Mouse (Mus musculus) kidney, embryonic 16.5 days (tissue): Measurements from ENCODE around the gene Gm44790. TPM values are rescaled to one million over a fixed set of nuclear protein-coding genes. Genes with fewer than 3 reads are reported as not detected.
A peak's percentile ranks its signal among the peaks of the same experiment; 100 is the strongest.

Source experiments
- ATAC-seq: fragments of 200-750 bp; cut with Nextera tagmentation; 2 replicates; pipeline ENCODE4 v1.8.0; 2017; ENCODE audit warnings: moderate TSS enrichment; ENCODE audit not compliant: low FRiP score, low TSS enrichment
- H3K27ac ChIP-seq: fragments of 300-500 bp; sonication (generic); 2 replicates; pipeline ENCODE4 v1.5.1; 2014; ENCODE audit warnings: low read length
- H3K27me3 ChIP-seq: fragments of 300-500 bp; sonication (generic); 2 replicates; pipeline ENCODE4 v1.6.1; 2014; ENCODE audit warnings: low read length, control low read depth, mixed read lengths; ENCODE audit not compliant: insufficient read depth
- H3K36me3 ChIP-seq: fragments of 300-500 bp; sonication (generic); 2 replicates; pipeline ENCODE4 v1.6.1; 2014; ENCODE audit warnings: low read length, control low read depth, mixed read lengths; ENCODE audit not compliant: insufficient read depth
- H3K4me1 ChIP-seq: fragments of 300-500 bp; sonication (generic); 2 replicates; pipeline ENCODE4 v1.6.1; 2014; ENCODE audit warnings: low read length, control low read depth, mixed read lengths; ENCODE audit not compliant: insufficient read depth
- H3K4me2 ChIP-seq: fragments of 300-500 bp; sonication (generic); replicated peaks from 2 replicates; pipeline ENCODE4 v1.6.1; 2014; ENCODE audit warnings: low read depth, low read length
- H3K4me3 ChIP-seq: fragments of 300-500 bp; sonication (generic); 2 replicates; pipeline ENCODE4 v1.5.1; 2014; ENCODE audit warnings: mild to moderate bottlenecking, low read length
- H3K9ac ChIP-seq: fragments of 300-500 bp; sonication (generic); replicated peaks from 2 replicates; pipeline ENCODE4 v1.6.1; 2014; ENCODE audit warnings: low read length
- H3K9me3 ChIP-seq: fragments of 300-500 bp; sonication (generic); 2 replicates; pipeline ENCODE4 v1.6.1; 2016; ENCODE audit warnings: low read length, control low read depth
- WGBS: fragments of 180-500 bp; shearing (Covaris S2); extraction: QIAGEN DNeasy Blood & Tissue Kit; methylation state at CpG from one replicate; pipeline ENCODE4 v1.1.7; 2014; 5-methylcytosine and 5-hydroxymethylcytosine counted together
- polyA plus RNA-seq: library from polyadenylated mRNA; unstranded; fragments of >200 nt; fragmentation: Nextera tagmentation; extraction: Ambion mirVana; gene quantifications from 2 replicates; pipeline ENCODE4 v1.2.1, GENCODE M21; 2015

Gene Gm44790
- polyA plus RNA-seq, 1 experiment from 2014 or later, result not detected

DNA sequence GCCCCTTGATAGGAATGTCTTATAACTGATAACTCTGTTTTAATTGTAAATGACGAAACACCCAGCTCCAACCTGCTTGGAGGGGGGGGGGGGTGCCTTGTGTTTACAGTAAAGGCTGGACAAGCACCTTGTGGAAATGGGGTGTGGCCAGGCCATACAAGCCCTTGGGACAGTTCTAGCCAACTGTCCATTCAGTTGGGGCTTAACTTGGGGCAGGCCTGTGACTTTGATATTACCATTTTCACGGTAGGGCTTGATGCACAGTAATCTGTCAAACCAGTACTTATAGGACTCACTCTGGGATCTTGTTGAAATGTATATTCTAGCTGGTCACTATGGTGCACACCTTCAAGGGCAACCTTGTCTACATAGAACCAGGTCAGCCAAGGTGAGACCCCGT, 44.9 kb downstream of the Gm44790 start:
- H3K4me3 ChIP-seq, result peak overlapping the region; percentile 52; the same call in 1 of the 2 replicates
- no peaks in the 10 kb centered on the region for H3K27me3 ChIP-seq
- peak overlapping the region; percentile 87 for H3K27ac ChIP-seq
- peak overlapping the region; percentile 80 for H3K9ac ChIP-seq
- WGBS, result 79% methylated on average over 3 of the region's 3 CpGs
- peaks cover 3% of the 10 kb centered on the region; the same call in 1 of the 2 replicates for H3K36me3 ChIP-seq
- no peaks in the 10 kb centered on the region for H3K9me3 ChIP-seq
- no peak for ATAC-seq
- peak overlapping the region; percentile 76 for H3K4me2 ChIP-seq
- H3K4me1 ChIP-seq, result peaks cover 31% of the 10 kb centered on the region

- Histone ChIP-seq H3K9ac (peak overlapping the region; percentile 80), H3K27me3 (no peaks in the 10 kb centered on the region), H3K4me1 (peaks cover 31% of the 10 kb centered on the region), H3K4me2 (peak overlapping the region; percentile 76), H3K36me3 (peaks cover 3% of the 10 kb centered on the region; the same call in 1 of the 2 replicates), H3K9me3 (no peaks in the 10 kb centered on the region), H3K27ac (peak overlapping the region; percentile 87), H3K4me3 (peak overlapping the region; percentile 52)
- WGBS, result 16% methylated on average over 9 of the region's 9 CpGs
- peak; percentile 47 for ATAC-seq
These were observed 45.3 kb downstream of the Gm44790 start for GRCm38 (mm10) chr6:86471760-86472099.

GRCm38 (mm10) chr6:86472100-86472955, 45.9 kb downstream of the Gm44790 start:
- Histone ChIP-seq H3K36me3 (no peaks in the 10 kb centered on the region; the same call in 1 of the 2 replicates), H3K9me3 (no peaks in the 10 kb centered on the region), H3K4me3 (peak overlapping the region; percentile 52), H3K27me3 (no peaks in the 10 kb centered on the region), H3K4me2 (peak overlapping the region; percentile 76), H3K4me1 (peaks cover 31% of the 10 kb centered on the region), H3K27ac (peak overlapping the region; percentile 97), H3K9ac (peak overlapping the region; percentile 80)
- peak; percentile 95 for ATAC-seq
- under 1% methylated on average over 56 of the region's 56 CpGs for WGBS

DNA sequence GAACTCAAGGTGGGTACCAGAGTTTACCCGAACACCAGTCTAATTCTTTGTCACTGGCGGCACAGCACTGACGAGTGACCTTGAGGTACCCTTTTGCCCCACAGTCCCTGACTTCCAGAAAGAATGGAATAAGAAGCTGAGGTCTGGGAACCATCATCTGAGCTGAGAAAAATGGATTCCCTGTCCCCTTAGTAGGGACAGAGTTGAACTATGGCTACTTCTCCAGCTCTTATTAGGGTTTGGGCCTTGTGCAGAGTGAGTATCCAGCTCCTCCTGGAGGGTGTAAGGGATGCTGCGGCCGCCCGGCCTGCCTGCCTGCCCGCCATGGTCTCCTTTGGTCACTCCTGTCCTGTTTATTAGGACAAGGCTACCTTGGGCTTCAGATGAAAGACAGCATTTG, 46.6 kb downstream of the Gm44790 start:
- peak overlapping the region; percentile 63 for H3K4me2 ChIP-seq
- WGBS, result 48% methylated on average over 7 of the region's 7 CpGs
- peak overlapping the region; percentile 52 for H3K4me3 ChIP-seq
- peaks cover 36% of the 10 kb centered on the region for H3K4me1 ChIP-seq
- no peak for ATAC-seq
- H3K27me3 ChIP-seq, result no peaks in the 10 kb centered on the region
- peak overlapping the region; percentile 97 for H3K27ac ChIP-seq
- peak overlapping the region; percentile 77 for H3K9ac ChIP-seq
- H3K9me3 ChIP-seq, result no peaks in the 10 kb centered on the region
- no peaks in the 10 kb centered on the region; the same call in 1 of the 2 replicates for H3K36me3 ChIP-seq

DNA sequence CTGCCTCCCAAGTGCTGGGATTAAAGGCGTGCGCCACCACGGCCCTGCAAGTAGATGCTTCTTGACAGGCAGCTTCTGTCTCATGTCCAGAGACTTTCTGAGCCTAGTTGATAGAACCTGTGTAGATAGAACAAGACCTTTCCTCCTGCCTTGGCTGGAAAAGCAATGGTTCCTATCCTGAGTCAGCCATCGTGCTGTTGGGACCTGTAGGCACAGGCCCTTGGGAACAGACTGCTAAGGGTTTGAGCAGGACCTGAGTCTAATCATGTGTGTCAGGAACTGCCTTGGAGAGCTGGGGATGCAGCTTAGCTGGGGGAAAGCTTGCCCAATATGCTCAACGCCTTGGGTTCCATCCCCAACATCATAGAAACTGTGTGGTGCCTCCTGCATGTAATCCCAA, 47.6 kb downstream of the Gm44790 start:
- H3K9ac ChIP-seq, result no peak overlapping the region
- no peak overlapping the region for H3K4me3 ChIP-seq
- WGBS, result 97% methylated on average over 5 of the region's 5 CpGs
- H3K27ac ChIP-seq, result no peak overlapping the region
- peaks cover 45% of the 10 kb centered on the region for H3K4me1 ChIP-seq
- H3K9me3 ChIP-seq, result no peaks in the 10 kb centered on the region
- ATAC-seq, result no peak
- H3K27me3 ChIP-seq, result no peaks in the 10 kb centered on the region
- H3K36me3 ChIP-seq, result no peaks in the 10 kb centered on the region; the same call in 1 of the 2 replicates
- H3K4me2 ChIP-seq, result no peak overlapping the region

DNA sequence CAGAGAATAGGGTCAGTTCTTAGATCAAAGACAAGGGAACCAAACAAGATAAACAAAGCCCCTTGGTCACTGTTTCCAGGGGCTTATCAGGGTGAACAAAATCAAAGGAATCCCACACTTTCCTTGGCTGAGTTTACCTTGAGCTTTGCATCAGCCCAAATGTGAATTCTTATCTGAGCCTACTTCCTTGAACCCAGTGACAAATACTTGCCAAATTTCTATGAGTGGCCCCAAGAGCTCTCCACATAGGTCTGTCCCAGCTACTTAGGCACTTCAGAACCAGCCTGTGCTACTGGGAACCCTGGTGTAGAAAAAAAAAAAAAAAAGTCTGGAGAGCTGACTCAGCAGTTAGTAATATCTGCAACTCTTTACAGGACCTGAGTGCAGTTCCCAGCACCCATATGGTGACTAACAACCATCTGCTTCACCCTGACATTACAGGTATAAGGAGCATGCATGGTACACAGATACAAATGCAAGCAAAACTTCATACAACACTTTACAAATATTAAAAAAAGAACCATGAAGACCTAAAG, 48.3 kb downstream of the Gm44790 start:
- Histone ChIP-seq H3K27ac (peak overlapping the region; percentile 84; the same call in 1 of the 2 replicates), H3K36me3 (no peaks in the 10 kb centered on the region; the same call in 1 of the 2 replicates), H3K4me3 (no peak overlapping the region), H3K9ac (no peak overlapping the region), H3K27me3 (no peaks in the 10 kb centered on the region), H3K9me3 (no peaks in the 10 kb centered on the region), H3K4me1 (peaks cover 52% of the 10 kb centered on the region), H3K4me2 (no peak overlapping the region)
- no peak for ATAC-seq

DNA sequence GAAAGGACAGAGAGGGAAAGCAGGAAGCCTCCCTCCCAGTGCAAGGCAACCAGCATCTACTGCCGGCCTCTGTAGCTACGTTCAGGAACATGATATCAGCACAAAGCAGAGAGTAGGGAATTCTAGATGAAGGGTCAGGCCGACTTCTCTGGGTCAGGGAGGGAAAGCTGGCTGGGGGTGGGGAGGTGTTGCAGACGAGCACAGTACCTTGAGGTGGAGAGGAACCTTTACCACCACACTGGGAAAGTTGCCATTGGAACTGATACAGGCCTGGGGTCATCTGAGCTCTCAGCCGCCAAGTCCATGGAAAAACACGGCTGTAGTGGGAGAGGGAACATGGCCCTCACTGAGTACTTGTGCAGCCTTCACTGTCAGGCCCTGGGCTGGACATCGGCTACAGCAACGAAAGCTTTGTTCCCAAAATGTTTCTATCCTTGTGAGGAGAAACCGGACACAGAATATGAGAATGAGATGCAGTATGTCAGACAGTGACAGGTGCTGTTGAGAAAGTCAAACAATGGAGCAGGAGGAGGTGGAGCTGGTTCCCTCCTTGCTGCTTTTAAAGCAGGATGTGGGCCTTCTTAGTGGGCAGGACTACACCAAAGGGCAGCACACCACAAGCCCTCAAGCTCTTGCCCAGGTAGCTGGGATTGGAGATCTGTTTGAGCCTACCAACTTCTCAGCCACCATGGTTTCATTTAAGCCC, 49.2 kb downstream of the Gm44790 start:
- peak overlapping the region; percentile 25; the same call in 1 of the 2 replicates for H3K9ac ChIP-seq
- H3K4me2 ChIP-seq, result no peak overlapping the region
- no peak overlapping the region for H3K4me3 ChIP-seq
- peaks cover 61% of the 10 kb centered on the region for H3K4me1 ChIP-seq
- ATAC-seq, result no peak
- H3K27me3 ChIP-seq, result no peaks in the 10 kb centered on the region
- no peaks in the 10 kb centered on the region for H3K9me3 ChIP-seq
- 28% methylated on average over 9 of the region's 9 CpGs for WGBS
- no peaks in the 10 kb centered on the region for H3K36me3 ChIP-seq
- peak overlapping the region; percentile 84 for H3K27ac ChIP-seq

DNA sequence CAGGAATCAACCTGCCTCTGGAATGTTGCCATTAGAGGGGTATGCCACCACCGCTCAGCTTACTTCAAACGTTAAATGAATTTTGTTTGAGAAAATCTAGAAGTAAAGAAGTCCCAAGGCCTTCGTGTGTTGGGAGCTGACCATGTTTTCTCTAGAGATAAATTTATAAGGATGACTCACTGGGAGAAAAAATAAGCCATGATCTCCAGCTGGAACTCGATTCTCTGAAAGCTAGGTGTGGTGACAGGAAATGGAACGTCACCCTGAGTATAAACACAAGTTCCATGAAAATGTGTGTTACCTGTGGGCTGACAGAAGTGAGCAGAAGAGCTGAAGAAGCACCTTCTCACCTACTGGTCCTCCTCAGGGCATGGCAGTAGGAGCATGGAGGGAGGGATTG, 50.5 kb downstream of the Gm44790 start:
- Histone ChIP-seq H3K27ac (peak overlapping the region; percentile 93; the same call in 1 of the 2 replicates), H3K4me2 (no peak overlapping the region), H3K4me1 (peaks cover 66% of the 10 kb centered on the region), H3K36me3 (no peaks in the 10 kb centered on the region), H3K9me3 (no peaks in the 10 kb centered on the region), H3K27me3 (no peaks in the 10 kb centered on the region), H3K4me3 (no peak overlapping the region), H3K9ac (no peak overlapping the region)
- ATAC-seq, result no peak
- WGBS, result 74% methylated on average over 5 of the region's 5 CpGs

DNA sequence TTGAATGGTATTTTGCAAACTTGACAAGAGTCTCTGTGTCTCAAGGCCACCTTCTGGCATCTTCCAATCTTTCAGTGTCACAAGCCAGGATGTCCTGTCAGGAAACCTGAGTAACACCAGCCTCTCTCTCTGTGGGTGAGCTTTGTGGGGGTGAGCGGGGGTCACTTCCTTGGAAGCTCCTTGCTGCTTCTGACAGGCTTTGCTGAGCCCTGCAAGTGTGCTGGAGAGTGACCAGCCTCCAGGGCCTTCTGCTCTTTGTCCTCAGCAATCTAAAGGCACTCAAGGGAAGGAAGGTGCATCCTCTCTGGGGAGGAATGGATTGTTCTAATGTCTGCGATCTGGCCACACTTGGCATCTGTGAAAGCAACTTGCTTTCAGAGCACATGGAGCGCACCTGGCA, 52.9 kb downstream of the Gm44790 start:
- no peaks in the 10 kb centered on the region for H3K27me3 ChIP-seq

More for the DNA sequence above, 52.9 kb downstream of the Gm44790 start:
- Histone ChIP-seq H3K36me3 (no peaks in the 10 kb centered on the region), H3K9ac (0 out of 2 replicates have a peak overlapping the region, but pooled peaks have one; percentile 15), H3K9me3 (no peaks in the 10 kb centered on the region), H3K4me3 (no peak overlapping the region), H3K4me2 (no peak overlapping the region), H3K27ac (peak overlapping the region; percentile 93), H3K4me1 (peaks cover 55% of the 10 kb centered on the region)
- peak; percentile 29; the same call in 1 of the 2 replicates for ATAC-seq
- WGBS, result 36% methylated on average over 3 of the region's 3 CpGs
